Mouse (Mus musculus) heart, postnatal 0 days (tissue): ENCODE results near the gene Pfdn4. TPM values are rescaled to one million over a fixed set of nuclear protein-coding genes. Genes with fewer than 3 reads are reported as not detected.

ENCODE experiments used
- ATAC-seq: fragments of 200-750 bp; cut with Nextera tagmentation; 2 replicates; pipeline ENCODE4 v1.8.0; 2017; ENCODE audit warnings: low read depth, moderate number of reproducible peaks, moderate library complexity; ENCODE audit not compliant: insufficient read depth
- DNase-seq: peaks from one replicate; pipeline ENCODE4 v3.0.0-alpha.2; 2016; ENCODE audit warnings: low spot score
- H3K27ac ChIP-seq: fragments of 300-500 bp; sonication (generic); 2 replicates; pipeline ENCODE4 v1.5.1; 2014; ENCODE audit warnings: low read depth, mild to moderate bottlenecking
- H3K27me3 ChIP-seq: fragments of 300-500 bp; sonication (generic); 2 replicates; pipeline ENCODE4 v1.6.1; 2014; ENCODE audit warnings: low read length, mixed read lengths; ENCODE audit not compliant: control insufficient read depth, insufficient read depth
- H3K36me3 ChIP-seq: fragments of 300-500 bp; sonication (generic); replicated peaks from 2 replicates; pipeline ENCODE4 v1.6.1; 2014; ENCODE audit warnings: low read length, mixed read lengths; ENCODE audit not compliant: control insufficient read depth, insufficient read depth
- H3K4me1 ChIP-seq: fragments of 300-500 bp; sonication (generic); 2 replicates; pipeline ENCODE4 v1.6.1; 2014; ENCODE audit warnings: antibody characterized with exemption; ENCODE audit not compliant: control insufficient read depth, insufficient read depth
- H3K4me2 ChIP-seq: fragments of 300-500 bp; sonication (generic); 2 replicates; pipeline ENCODE4 v1.6.1; 2014; ENCODE audit warnings: low read depth, mild to moderate bottlenecking, low read length, moderate library complexity
- H3K4me3 ChIP-seq: fragments of 300-500 bp; sonication (generic); 2 replicates; pipeline ENCODE4 v1.5.1; 2014; ENCODE audit warnings: low read depth, low read length
- H3K9ac ChIP-seq: fragments of 300-500 bp; sonication (generic); replicated peaks from 2 replicates; pipeline ENCODE4 v1.6.1; 2014; ENCODE audit warnings: low read depth, low read length, mixed read lengths
- H3K9me3 ChIP-seq: fragments of 300-500 bp; sonication (generic); replicated peaks from 2 replicates; pipeline ENCODE4 v1.6.1; 2016; ENCODE audit warnings: low read length; ENCODE audit not compliant: control insufficient read depth
- CTCF ChIP-seq: IDR thresholded peaks from 2 replicates; pipeline ENCODE4 v1.5.1; 2016; ENCODE audit warnings: antibody characterized with exemption, control low read depth, low read depth
- EP300 ChIP-seq: IDR thresholded peaks from 2 replicates; pipeline ENCODE4 v1.6.1; 2016; ENCODE audit warnings: antibody characterized with exemption, low read depth
- WGBS: fragments of 180-500 bp; shearing (Covaris S2); extraction: QIAGEN DNeasy Blood & Tissue Kit; methylation state at CpG from one replicate; pipeline ENCODE4 v1.1.7; 2014; 5-methylcytosine and 5-hydroxymethylcytosine counted together
- polyA plus RNA-seq: library from polyadenylated mRNA; unstranded; fragments of >200 nt; fragmentation: Nextera tagmentation; extraction: Ambion mirVana; gene quantifications from 2 replicates; pipeline ENCODE4 v1.2.1, GENCODE M21; 2015
- total RNA-seq: library from RNA; depleted of rRNA; stranded (reverse); fragments of >200 nt; gene quantifications from 2 replicates; pipeline ENCODE4 v1.2.3, GENCODE M21; 2014; ENCODE audit warnings: low replicate concordance; rRNA removed

The Pfdn4 gene
- total and polyA plus RNA-seq, 2 experiments from 2014 or later: 11.4 to 42.1 TPM

GRCm38 (mm10) chr2:170552088-170552487 lies 55.9 kb downstream of the Pfdn4 start:
- 81% methylated on average over 7 of the region's 7 CpGs for WGBS
- Histone ChIP-seq H3K27ac (no peak overlapping the region), H3K9ac (no peak overlapping the region), H3K4me3 (no peak overlapping the region), H3K9me3 (no peaks in the 10 kb centered on the region), H3K27me3 (0 out of 2 replicates have a peak, but pooled peaks cover 3% of the 10 kb centered on the region), H3K36me3 (no peaks in the 10 kb centered on the region), H3K4me1 (peaks cover 8% of the 10 kb centered on the region; the same call in 1 of the 2 replicates), H3K4me2 (no peak overlapping the region)
- no peak for DNase-seq
- no peak for ATAC-seq
- TF ChIP-seq CTCF (no peak), EP300 (no peak)

GRCm38 (mm10) chr2:170563956-170564855 lies 68.0 kb downstream of the Pfdn4 start:
- DNase-seq: no peak
- TF ChIP-seq EP300: no peak
- TF ChIP-seq CTCF: no peak
- H3K9ac ChIP-seq: no peak overlapping the region
- 72% methylated on average over 15 of the region's 15 CpGs for WGBS
- no peak; the same call in 1 of the 2 replicates for ATAC-seq
- no peaks in the 10 kb centered on the region for H3K9me3 ChIP-seq
- H3K4me1 ChIP-seq: no peaks in the 10 kb centered on the region
- H3K4me2 ChIP-seq: no peak overlapping the region
- H3K27me3 ChIP-seq: no peaks in the 10 kb centered on the region
- H3K4me3 ChIP-seq: no peak overlapping the region
- no peak overlapping the region for H3K27ac ChIP-seq
- H3K36me3 ChIP-seq: no peaks in the 10 kb centered on the region

- ATAC-seq: no peak
- Histone ChIP-seq H3K27ac (no peak overlapping the region), H3K27me3 (no peaks in the 10 kb centered on the region), H3K4me3 (no peak overlapping the region), H3K9ac (no peak overlapping the region), H3K4me1 (no peaks in the 10 kb centered on the region), H3K36me3 (no peaks in the 10 kb centered on the region), H3K9me3 (no peaks in the 10 kb centered on the region), H3K4me2 (no peak overlapping the region)
- WGBS: 87% methylated on average over 8 of the region's 8 CpGs
- TF ChIP-seq EP300 (no peak), CTCF (no peak)
- DNase-seq: no peak
Observed at GRCm38 (mm10) chr2:170564995-170565394, 68.8 kb downstream of the Pfdn4 start.

Other genes with a start within 250 kb of the Pfdn4 start
- not detected in 2 replicates for gene Bcas1, start 68.6 kb upstream of the Pfdn4 start, total RNA-seq
- 0.38 and 0.45 TPM in 2 replicates for gene Bcas1, start 68.6 kb upstream of the Pfdn4 start, polyA plus RNA-seq
- gene Cyp24a1, start 717 bp downstream of the Pfdn4 start, total RNA-seq: not detected in 2 replicates
- not detected in 2 replicates for gene Cyp24a1, start 717 bp downstream of the Pfdn4 start, polyA plus RNA-seq
- gene 4930470P17Rik, start 105.6 kb downstream of the Pfdn4 start, total RNA-seq: not detected in 2 replicates
- gene 4930470P17Rik, start 105.6 kb downstream of the Pfdn4 start, polyA plus RNA-seq: not detected in 2 replicates
- 0.43 TPM in 1 of 2 replicates, not detected in the other for gene Dok5, start 235.4 kb downstream of the Pfdn4 start, total RNA-seq
- 1.4 and 1.7 TPM in 2 replicates for gene Dok5, start 235.4 kb downstream of the Pfdn4 start, polyA plus RNA-seq